Mouse (Mus musculus): ENCODE measurements around the gene Wdr11.
A peak's percentile ranks its signal among the peaks of the same experiment; 100 is the strongest.

The Wdr11 gene

DNA sequence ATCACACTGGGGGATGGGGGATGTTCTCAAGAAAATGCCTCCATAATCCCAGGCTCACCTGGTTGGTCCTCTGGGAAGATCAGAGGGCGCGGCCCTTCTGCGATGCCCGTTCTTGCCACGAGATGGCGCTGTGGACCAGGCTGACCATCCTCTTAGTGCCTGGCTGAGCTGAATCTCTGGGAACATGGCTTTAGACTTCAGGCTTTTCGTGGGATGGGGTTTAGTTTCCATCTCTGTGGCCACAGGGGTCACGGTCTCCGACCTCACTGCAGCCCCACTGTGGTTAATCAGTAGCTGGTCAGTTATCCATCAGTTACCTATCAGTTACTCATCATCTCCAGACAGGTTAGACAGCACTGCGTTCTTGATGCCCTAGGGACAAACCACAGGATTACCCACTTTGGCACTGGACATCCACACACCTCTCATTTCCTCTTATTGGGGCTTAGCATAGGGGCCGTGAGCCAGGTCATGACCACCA lies 62.2 kb downstream of the Wdr11 start:
- DNase-seq (ENCODE audit: low spot score): peak; percentile 39

DNA sequence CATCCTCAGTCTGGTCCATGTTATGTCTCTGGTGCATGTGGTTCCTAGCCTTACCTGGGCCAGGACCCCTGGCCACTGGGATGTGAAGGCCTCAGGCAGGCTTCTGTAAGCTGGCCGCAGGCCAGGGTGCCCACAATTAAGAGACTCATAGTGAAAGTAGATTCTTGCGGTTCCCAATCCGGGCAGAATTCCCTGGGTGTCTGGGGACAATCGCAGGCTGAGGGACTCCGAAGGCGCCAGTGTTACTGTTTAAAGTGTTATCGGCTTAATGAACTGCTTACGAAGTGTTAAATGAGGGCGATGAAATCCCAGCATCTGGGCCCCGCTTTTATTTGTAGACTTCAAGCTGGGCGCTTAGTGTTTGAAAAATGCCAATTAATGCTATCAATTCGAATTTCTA lies 63.3 kb downstream of the Wdr11 start:
- no peak for DNase-seq (ENCODE audit: low spot score)

DNA sequence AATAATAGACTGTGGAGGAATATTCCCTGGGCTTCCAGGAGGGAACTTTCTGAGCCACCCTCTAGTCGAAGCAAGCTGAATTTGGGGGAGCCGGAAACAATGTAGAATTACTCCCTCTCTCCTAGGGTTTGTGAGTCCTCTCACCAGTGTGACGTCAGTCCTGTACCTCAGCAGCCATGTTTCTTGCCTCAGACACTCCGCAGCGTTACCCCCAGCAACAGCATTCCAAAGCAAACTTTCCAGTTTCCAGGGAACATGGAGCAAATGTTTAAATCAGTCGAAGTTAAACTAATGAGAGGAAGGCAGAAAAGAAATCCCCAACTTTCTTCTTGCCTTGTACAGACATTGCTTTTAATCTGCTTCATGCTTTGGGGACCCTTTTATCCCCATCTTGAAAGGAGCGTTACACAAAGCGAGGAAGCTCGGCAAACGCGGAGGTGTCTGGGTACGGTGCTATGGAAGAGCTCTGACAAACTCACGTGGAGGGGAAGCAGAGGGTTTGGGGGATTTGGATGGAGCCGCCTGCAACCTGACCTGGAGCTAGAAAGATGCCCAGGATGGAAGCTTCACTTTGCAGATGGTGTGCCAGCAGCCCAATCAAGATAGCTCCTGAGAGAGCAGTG lies 64.1 kb downstream of the Wdr11 start:
- no peak for DNase-seq (ENCODE audit: low spot score)

DNA sequence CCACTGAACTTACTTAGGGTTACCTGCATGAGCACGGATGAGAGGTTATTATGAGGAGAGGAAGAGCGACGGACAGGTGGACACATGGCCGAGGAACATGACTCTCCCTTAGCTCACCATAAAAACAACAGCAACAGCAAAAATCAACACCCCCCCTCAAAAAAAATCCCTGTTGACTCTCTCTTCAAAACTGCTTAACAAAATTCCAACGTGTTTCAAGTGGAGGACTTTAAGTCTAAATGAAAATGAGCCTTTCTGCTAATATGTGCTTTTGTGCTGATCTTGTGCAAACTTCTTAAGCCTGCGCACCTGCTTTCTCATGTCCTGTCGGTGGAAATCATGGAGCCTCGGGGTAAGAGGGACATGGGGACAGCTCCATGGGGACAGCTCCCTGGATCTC lies 66.2 kb downstream of the Wdr11 start:
- no peak for DNase-seq (ENCODE audit: low spot score)

DNA sequence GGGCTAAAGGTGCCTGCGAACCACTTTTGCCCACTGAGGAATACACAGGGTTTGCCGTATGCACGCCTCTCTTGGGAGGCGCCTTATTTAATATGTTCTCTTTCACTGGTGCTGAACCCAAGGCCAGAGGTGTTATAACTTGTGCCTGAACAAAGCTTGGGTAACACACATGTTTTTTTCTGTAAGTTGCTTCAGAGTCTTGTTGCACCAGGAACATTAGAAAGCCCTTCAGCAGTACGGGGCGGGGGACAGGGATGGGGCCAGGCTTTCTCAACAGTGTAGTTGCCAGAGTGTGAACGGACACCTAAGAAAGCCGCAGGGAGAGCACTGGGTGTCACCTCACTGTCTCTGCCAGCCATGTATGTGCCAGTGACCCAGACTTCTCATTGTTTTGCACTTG lies 68.1 kb downstream of the Wdr11 start:
- DNase-seq (ENCODE audit: low spot score): no peak

DNA sequence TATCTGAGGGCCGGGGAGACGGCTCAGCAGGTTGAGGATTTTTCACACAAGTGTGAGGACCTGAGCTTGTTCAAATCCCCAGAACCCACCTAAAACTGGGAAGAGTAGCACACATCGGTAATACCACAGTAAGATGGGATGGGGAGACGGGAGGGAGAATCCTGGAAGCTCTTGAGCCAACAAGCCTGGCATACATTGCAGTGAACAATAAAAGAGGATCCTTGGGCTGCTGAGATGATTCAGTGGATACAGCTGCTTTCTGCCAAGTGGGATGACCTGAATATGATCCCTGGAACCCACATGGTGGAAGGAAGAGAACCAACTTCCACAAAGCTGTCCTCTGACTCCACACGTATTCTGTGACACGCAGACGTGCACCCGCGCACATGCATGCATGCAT lies 68.9 kb downstream of the Wdr11 start:
- DNase-seq (ENCODE audit: low spot score): no peak

DNA sequence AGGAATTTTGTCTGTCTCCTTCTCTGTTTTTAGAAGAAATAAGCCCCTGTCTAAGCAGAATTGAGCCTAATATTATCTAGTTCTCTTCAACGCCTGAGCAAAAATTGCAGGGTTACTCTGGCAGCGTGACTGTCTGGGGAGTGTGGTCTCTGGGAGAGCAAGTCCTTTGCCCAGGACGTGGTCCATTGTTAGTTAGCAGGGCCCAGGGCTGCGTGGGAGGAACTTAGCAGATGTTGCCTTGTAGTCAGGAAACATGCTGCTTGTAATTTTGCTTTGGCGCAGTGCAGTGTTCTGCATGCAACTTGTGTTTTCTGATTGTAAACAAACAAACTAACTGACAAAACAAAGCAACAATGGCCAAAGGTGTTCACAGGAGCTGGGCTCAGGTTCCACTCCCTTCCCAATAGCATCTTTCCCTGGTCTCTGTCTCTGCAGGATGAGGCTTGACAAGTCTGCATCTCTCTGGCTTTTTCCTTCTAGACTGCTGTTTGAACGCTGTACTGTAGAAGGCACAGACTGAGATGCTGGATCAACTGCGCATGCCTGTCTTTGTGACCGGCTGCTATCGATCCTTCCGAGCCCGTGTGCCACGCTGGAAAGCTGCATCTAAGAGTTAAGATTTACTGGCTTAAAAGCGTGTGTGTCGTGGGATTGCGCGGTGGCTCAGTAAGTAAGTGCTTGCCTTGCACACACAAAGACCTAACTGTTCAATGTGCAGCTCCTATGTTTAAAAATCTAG lies 70.6 kb downstream of the Wdr11 start:
- DNase-seq (ENCODE audit: low spot score): peak; percentile 24

DNA sequence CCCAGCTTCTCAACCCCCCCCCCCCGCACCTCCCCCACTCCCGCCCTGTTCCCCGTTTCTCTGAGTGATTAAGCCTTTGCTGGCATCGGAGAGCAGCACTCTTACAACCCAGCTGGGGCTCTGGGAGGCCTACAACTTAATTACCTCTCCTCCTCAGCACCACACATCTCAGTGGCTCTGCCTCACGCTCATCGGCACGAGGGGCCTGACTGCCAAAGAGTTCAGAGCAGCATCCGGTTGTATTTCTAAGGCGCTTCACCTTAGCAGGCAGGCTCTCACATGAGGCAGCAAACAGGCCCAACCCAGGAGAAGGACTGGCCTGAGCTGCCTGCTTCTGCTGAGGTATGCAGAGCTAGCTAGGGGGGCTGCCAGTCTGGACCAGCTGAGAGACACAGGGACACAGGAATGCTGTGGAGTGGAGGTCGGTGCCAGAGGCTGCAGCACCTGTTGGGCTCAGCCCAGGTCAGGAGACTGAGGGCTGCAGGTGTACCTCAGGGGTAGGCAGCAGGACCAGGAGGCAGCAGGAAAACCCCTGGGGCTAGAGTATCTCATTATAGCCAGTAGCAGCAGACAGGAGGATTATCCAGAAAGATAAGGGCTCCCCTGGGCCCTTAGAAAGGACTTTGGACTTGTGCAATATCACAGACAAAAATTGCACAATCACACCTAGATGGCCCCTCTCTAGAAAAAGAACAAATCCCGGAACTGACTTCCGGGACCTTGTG lies 72.3 kb downstream of the Wdr11 start:
- no peak for DNase-seq (ENCODE audit: low spot score)

DNA sequence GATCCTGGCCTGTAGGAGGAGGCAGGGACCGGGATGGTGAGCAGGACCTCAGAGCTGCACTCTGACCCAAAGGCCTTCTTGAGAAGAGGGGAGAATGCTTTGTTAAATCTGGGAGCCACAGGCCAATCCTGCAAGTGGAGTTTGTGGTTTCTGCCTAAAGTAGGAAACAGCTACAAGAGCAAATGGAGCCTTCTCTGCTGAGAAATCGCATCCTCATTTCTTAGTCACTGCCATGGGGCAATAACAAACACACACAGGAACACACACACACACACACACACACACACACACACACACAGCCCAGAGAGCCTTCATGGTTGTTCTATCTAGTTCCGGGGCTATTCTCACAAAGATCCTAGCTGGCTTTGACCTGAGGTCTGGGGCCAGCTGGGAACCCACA lies 73.7 kb downstream of the Wdr11 start:
- DNase-seq (ENCODE audit: low spot score): no peak

DNA sequence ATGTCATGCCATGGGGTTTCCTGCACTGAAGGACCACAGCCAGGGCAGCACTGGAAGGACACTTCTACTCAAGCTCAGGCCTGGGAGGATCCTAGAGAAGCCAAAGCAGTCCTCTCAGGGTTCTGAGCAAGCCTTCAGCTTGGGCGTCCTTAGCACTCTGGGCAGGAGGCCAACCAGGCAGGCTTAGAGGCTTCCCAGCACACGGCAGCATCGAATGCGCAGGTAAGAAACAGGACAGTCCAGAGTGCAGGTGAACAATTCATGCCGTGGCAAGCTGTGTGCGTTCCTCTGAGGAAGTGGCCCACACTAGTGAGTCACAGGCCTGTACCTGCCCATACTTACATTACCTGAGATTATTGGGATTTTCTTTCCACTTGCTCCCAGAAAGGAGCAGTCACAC lies 74.3 kb downstream of the Wdr11 start:
- DNase-seq (ENCODE audit: low spot score): peak; percentile 29

DNA sequence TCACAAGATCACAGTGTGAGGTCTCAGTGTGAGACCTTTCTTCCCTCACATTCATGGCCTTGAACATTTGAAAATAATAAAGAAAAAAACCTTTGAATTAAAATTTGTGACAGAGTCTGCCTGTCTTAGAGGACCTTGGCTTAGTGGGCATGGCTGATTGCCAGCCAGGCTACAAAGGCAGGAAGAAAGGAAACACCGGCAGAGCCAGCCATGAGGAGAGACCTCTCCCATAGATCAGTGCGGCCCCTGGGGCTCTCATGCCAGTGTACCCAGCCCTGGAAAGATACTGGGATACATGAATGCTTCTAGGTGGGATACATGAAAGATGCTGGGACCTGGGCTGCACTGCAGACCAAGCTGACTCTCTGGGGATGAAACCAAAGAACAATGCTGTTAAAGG lies 74.9 kb downstream of the Wdr11 start:
- no peak for DNase-seq (ENCODE audit: low spot score)

DNA sequence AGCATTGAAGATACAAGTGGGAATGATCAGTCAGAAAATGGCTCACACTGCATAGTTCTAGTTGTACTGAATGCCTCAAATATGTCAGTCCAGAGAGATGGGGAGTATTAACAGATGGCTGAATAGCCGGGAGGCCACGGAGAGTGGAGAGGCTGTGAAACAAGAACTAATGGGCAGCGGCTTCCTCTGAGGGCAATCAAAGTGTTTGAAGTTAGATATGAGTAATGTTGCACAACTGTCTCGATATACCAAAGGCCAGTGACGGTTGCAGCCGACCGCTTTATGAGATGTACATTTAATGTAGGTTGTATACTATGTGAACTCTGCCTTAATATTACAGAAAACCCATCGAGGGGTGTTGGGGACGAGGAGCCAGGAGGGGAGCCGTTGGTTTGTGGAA lies 78.6 kb downstream of the Wdr11 start:
- DNase-seq (ENCODE audit: low spot score): no peak

DNA sequence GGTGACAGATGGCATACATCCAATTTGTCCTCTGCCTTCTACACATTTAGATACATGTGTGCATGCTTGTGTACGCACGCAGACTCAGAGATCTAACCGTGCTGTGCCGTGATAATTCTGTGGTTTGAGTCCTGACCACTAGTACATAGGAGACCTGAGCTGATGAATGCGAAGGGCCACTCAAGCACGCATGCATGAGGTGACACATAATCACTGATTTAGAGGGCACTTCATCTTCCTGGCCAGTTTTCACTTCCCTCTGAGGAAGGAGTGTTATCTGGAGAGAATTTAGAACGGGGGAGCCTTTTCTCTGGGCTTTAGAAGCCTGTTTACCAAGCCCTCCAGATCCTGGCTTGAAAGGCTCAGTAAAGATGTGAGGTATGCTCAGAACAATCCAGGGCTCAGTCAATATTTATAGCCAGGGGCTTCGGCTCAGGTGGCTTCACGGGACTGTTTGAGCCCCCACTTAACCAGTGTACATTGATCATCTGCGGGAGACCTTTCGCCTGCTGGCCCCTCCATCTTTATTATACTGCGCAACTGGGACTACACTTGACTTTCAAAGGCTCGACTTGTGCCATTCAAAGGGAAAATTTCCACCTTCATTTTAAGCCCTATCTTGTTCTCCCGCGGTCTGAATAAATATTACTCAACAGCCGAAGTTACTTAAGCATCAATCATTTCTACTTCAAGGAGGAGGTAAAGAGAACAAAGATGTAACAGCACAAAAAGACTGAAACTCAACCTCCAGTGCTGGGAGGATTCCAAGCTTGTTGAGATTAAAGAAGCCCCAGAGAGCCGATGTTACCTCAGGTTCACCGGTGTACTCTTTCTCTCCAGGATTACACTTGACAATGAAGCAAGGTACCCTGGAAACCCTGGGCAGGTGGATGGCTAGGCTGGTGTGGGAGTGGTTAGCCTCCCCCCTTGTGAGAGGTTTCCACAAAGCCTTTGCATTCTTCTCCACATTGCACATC lies 80.3 kb downstream of the Wdr11 start:
- DNase-seq (ENCODE audit: low spot score): no peak

DNA sequence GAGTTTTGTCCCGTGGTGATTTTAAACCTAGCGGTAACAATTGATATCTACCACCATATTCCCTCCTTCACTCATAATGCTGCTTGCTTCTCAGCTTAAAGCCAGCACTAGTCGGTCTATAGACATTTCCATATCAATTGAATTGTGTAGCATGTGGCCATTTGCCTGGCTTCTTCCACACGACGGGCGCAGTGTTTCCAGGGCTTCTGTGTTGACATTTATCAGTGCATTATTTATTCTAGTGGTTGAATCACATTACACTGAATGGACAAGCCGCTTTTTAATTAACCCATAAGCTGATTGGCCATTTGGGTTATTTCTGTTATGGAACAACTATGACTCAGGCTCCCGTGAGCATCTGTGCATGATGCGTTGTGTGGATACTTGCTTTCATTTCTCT lies 82.1 kb downstream of the Wdr11 start:
- no peak for DNase-seq (ENCODE audit: low spot score)

DNA sequence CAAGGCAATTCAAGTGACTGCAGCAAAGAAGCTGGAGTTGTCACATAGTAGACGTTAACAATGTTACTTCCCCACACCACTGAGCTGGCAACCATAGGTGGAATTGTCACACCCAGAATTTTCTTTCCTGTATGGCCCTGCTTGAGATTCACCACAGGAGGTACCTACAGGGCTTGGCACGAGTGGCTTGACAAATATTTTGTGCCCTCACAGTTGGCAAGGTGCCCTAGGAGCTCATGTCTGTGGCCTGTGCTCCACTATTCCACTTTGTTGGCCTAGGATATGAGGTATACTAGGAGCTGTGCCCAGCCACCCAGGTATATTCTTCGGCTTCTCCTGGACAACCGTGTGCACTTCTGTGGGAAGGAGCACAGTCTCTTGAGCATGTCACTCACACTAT lies 82.9 kb downstream of the Wdr11 start:
- no peak for DNase-seq (ENCODE audit: low spot score)

DNA sequence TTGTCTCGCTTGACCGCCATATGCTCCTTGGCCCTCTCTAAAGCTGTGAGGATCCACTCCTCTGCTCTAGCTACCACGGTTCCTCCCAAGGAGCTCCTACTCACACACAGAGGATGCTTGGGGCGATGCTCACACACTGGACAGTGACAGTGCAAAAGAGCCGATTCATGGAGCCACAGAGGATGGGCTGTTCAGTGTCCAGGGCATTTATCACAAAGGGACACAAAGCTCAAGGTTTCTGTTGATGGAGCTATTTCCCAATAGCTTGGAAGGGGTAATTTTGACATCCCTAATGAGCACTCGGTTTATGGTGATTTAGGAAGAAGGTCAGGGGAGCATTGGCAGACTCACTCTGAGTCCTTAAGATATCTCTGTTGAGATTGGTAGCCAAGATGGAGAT lies 84.2 kb downstream of the Wdr11 start:
- DNase-seq (ENCODE audit: low spot score): no peak

DNA sequence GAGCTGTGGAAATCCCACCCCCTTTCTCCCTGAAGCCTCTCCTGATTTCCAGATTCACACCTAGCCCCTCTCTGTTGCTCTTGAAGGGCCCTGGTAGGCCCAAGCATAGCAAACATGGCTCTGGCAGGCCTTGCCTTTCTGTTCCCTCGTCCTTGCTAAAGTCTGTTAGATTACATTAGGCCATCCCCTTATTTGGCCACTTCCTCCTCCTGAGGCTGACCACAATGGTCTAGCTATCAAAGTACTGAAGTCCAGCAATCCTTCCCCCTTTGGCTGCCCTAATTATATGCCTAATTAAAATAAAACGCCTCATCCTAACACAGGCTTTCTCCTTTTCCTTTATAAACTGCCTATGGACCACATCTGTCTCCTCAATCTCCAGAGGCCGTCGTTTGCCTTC lies 85.5 kb downstream of the Wdr11 start:
- no peak for DNase-seq (ENCODE audit: low spot score)

DNA sequence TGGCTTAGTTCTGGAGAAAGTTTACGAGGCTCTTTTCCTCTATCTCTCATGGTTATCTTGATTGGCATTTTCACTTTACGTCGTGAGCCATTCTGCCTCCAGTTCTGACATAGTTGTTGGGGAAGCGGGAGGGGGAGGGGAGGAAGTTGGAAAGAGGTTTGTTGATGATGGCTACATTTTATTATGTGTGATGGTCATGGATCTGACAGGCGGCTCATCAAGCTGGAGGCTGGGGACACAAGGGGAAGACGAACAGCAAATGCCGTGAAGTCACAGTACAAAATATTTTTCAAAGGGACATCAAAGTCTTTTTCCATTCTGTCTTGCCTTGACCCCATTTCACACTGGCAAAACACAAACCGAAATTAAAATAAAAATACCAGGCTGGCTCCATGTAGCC lies 86.8 kb downstream of the Wdr11 start:
- no peak for DNase-seq (ENCODE audit: low spot score)

DNA sequence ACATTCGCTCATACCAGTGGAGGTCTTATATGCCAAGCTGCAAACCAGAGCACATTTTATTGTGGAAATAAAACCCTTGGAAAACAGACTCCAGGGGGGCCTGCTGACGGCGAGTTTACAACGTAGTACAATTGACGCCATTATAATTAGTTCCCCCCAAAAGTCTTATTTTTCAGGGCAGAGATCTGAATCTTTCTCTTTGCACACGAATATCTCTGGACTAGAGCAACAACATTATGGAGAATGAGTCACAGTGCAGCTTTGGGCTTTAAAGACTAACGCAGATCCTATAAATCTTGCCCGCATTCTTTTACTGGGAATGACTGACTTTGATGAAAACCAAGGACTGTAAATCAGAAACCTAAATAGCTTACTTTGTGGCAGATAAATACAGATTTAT lies 87.3 kb downstream of the Wdr11 start:
- no peak for DNase-seq (ENCODE audit: low spot score)

DNA sequence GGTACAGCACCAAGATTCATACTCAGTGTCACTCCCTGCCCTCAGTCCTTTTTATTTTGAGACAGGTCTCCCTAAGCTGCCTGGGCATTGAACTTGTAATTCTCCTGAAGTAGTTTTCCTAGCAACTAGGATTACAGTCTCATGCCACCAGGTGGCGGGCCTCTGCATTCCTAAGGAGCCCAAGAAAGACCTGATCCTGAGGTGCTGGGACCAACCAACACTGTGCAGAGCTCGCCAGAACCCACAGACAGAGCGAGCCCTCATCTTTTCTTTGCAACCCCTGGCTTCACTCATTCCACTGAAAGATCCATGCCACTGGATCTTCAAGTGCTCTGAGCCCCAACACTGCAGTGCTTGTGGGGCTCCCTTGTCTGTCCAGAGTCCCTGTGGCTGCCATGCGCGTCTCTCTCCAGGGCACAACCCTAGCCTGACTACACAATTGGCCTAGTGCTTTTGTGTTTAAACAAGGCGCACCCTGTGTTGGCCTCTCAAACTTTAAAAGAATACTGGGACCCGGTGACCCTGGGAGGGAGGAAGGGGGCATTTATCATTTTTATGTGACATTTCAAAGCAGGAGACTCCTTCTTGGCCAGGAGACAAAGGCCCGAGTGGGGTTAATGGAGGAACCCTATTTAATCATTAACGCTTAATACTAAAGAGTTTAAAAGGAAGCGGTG lies 89.0 kb downstream of the Wdr11 start:
- DNase-seq (ENCODE audit: low spot score): no peak

DNA sequence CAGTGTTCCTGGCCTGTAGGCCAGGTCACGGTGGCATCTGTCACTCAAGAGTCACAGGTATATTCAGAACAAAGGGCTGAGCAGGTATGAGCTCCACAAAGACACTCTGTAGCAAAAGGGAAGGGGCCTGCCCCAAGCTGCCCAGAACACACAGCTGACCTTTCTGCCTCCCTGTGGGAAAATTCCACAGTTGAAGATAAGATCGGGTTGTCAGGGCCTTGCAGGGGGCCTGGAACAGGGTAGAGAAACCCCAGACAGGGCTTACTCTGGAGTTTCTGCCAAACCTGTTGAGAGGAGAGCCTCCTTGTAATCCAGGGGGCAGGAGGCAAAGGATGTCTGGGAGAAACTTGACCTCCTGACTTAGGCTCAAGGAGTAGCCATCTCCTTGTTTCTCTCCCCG lies 90.9 kb downstream of the Wdr11 start:
- no peak for DNase-seq (ENCODE audit: low spot score)

DNA sequence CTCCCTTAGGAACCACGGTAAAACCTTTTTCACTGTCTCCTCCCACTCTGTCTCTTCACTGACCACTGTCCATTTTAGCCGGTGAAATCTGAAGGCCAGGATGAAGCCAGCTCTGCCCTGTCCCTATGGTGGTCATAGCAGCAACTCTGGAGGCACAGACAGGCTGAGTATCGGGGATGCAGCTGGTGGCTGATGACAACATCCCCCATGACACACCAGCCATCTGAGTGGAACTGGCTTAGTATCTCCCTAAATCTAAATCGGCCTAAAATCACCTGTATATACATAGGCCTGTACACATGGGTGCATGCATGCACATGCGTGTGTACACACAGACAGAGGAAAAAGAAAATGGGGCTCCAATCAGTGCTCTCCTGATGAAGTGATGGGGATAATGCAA lies 93.7 kb downstream of the Wdr11 start:
- no peak for DNase-seq (ENCODE audit: low spot score)

All from ovary, adult 18-20 months (tissue).